Mouse (Mus musculus) left cerebral cortex, postnatal 36 days (tissue): ENCODE data around the gene Mast3. TPM values are rescaled to one million over a fixed set of nuclear protein-coding genes. Genes with fewer than 3 reads are reported as not detected.
"Not testable (repeated sequence)": the region's sequence is repeated elsewhere in the genome, so short reads cannot be mapped to it uniquely, and the experiment has no call there.

Experiments
- DNase-seq, 2 experiments: peaks; one replicate each; pipeline ENCODE4 v3.0.0; 2021 to 2022; ENCODE audit warnings: low spot score in 2 of 2, mixed read lengths in 1 of 2
- intact Hi-C: fragments of 180-260 bp; cut with DNase I; formaldehyde crosslinking; loops from one replicate; pipeline ENCODE4 v1.15.1; 2025
- total RNA-seq, 2 experiments: library from RNA; stranded (reverse); gene quantifications; 2 replicates each; pipeline ENCODE4 v1.2.3; 2021

The Mast3 gene
- total RNA-seq, 2 experiments from 2014 or later = 312 to 338 TPM

- intact Hi-C loops = loop anchor here (2.0 kb wide), 1 partner anchor 16 kb away; no protein-coding TSS in a partner anchor
- no peak for DNase-seq
Observed at GRCm38 (mm10) chr8:70838654-70839407, 34.0 kb upstream of the Mast3 start.

- intact Hi-C loops = no loop called here
- DNase-seq = no peak
Observed at GRCm38 (mm10) chr8:70836666-70837065, 31.8 kb upstream of the Mast3 start.

GRCm38 (mm10) chr8:70834071-70834470 is 29.2 kb upstream of the Mast3 start:
- DNase-seq = no peak
- intact Hi-C loops = no loop called here

GRCm38 (mm10) chr8:70833520-70833919 is 28.7 kb upstream of the Mast3 start:
- intact Hi-C loops = no loop called here
- DNase-seq = peak; percentile 45 to 48

- no peak for DNase-seq
- intact Hi-C loops = no loop called here
Observed at GRCm38 (mm10) chr8:70833018-70833482, 28.2 kb upstream of the Mast3 start.

GRCm38 (mm10) chr8:70832371-70832770 is 27.5 kb upstream of the Mast3 start:
- intact Hi-C loops = no loop called here
- DNase-seq = no peak

- DNase-seq = no peak
- intact Hi-C loops = no loop called here
Observed at GRCm38 (mm10) chr8:70831517-70831916, 26.7 kb upstream of the Mast3 start.

GRCm38 (mm10) chr8:70827796-70828195 is 22.9 kb upstream of the Mast3 start:
- intact Hi-C loops = no loop called here
- no peak for DNase-seq

GRCm38 (mm10) chr8:70827010-70827409 is 22.2 kb upstream of the Mast3 start:
- DNase-seq = no peak
- intact Hi-C loops = no loop called here

GRCm38 (mm10) chr8:70825816-70826215 is 21.0 kb upstream of the Mast3 start:
- intact Hi-C loops = no loop called here
- DNase-seq = no peak

GRCm38 (mm10) chr8:70823802-70824201 is 18.9 kb upstream of the Mast3 start:
- intact Hi-C loops = loop anchor here (2.0 kb wide), 1 partner anchor 15 kb away; the partner anchor contains the start of gene Arrdc2
- DNase-seq = no peak

- intact Hi-C loops = loop anchor here (2.0 kb wide), 1 partner anchor 16 kb away; the partner anchor contains the start of gene Arrdc2
- DNase-seq = not testable (repeated sequence)
Observed at GRCm38 (mm10) chr8:70822594-70822993, 17.7 kb upstream of the Mast3 start.

- intact Hi-C loops = loop anchor here (2.0 kb wide), 1 partner anchor 17 kb away; the partner anchor contains the start of gene Arrdc2
- no peak for DNase-seq
Observed at GRCm38 (mm10) chr8:70821992-70822391, 17.1 kb upstream of the Mast3 start.

GRCm38 (mm10) chr8:70821399-70821962 is 16.6 kb upstream of the Mast3 start:
- DNase-seq = no peak
- intact Hi-C loops = no loop called here

- no peak for DNase-seq
- intact Hi-C loops = no loop called here
Observed at GRCm38 (mm10) chr8:70820101-70820935, 15.5 kb upstream of the Mast3 start.

- intact Hi-C loops = no loop called here
- no peak for DNase-seq
Observed at GRCm38 (mm10) chr8:70816679-70817078, 11.8 kb upstream of the Mast3 start.

- DNase-seq = no peak
- intact Hi-C loops = no loop called here
Observed at GRCm38 (mm10) chr8:70812885-70813284, 8.0 kb upstream of the Mast3 start.

GRCm38 (mm10) chr8:70812055-70812454 is 7.2 kb upstream of the Mast3 start:
- DNase-seq = no peak
- intact Hi-C loops = no loop called here

GRCm38 (mm10) chr8:70810962-70811680 is 6.3 kb upstream of the Mast3 start:
- intact Hi-C loops = no loop called here

More at GRCm38 (mm10) chr8:70810962-70811680, 6.3 kb upstream of the Mast3 start:
- no peak for DNase-seq
